Mouse (Mus musculus) thymus, adult 2 months (tissue): ENCODE data around the gene Scpep1. TPM values are rescaled to one million over a fixed set of nuclear protein-coding genes. Genes with fewer than 3 reads are reported as not detected.

Experiments used
- DNase-seq: peaks from one replicate; pipeline ENCODE4 v3.0.0; 2021
- H3K27ac ChIP-seq: fragments of 200-500 bp; 2 replicates; pipeline ENCODE4 v1.5.1; 2012; ENCODE audit warnings: low read length, control low read depth; ENCODE audit not compliant: control insufficient read depth, insufficient read depth
- H3K27me3 ChIP-seq: fragments of 200-500 bp; 2 replicates; pipeline ENCODE4 v1.6.1; 2012; ENCODE audit warnings: mild to moderate bottlenecking, low read length, moderate library complexity, mixed read lengths; ENCODE audit not compliant: control insufficient read depth, insufficient read depth
- H3K36me3 ChIP-seq: fragments of 200-500 bp; 2 replicates; pipeline ENCODE4 v1.6.1; 2012; ENCODE audit warnings: mild to moderate bottlenecking, low read length, moderate library complexity; ENCODE audit not compliant: control insufficient read depth, insufficient read depth
- H3K4me1 ChIP-seq: fragments of 200-500 bp; replicated peaks from 2 replicates; pipeline ENCODE4 v1.6.1; 2012; ENCODE audit warnings: low read length; ENCODE audit not compliant: control insufficient read depth, insufficient read depth
- H3K4me3 ChIP-seq: fragments of 200-500 bp; 2 replicates; pipeline ENCODE4 v1.5.1; 2012; ENCODE audit warnings: mild to moderate bottlenecking, low read length, control low read depth, moderate library complexity; ENCODE audit not compliant: control insufficient read depth, insufficient read depth
- CTCF ChIP-seq: fragments of 200-500 bp; IDR thresholded peaks from 2 replicates; pipeline ENCODE4 v1.5.1; 2012; ENCODE audit warnings: mild to moderate bottlenecking, control low read depth, low read length, moderate library complexity, borderline replicate concordance; ENCODE audit not compliant: control insufficient read depth, poor library complexity, insufficient read depth; ENCODE audit errors: extremely low read depth
- POLR2A ChIP-seq: fragments of 200-500 bp; IDR thresholded peaks from 2 replicates; pipeline ENCODE4 v1.6.1; 2012; ENCODE audit warnings: mild to moderate bottlenecking, low read length, control low read depth, moderate library complexity; ENCODE audit not compliant: control insufficient read depth, poor library complexity, insufficient read depth; ENCODE audit errors: extremely low read depth
- WGBS: fragments of 180-500 bp; shearing (Covaris S2); methylation state at CpG from one replicate; pipeline ENCODE4 v1.1.7; 2018; 5-methylcytosine and 5-hydroxymethylcytosine counted together
- polyA plus RNA-seq: library from polyadenylated mRNA; depleted of rRNA; stranded (reverse); fragments of >200 nt; gene quantifications from 2 replicates; pipeline ENCODE4 v1.2.3, GENCODE M21; 2012

Gene Scpep1
- polyA plus RNA-seq, 1 experiment = 7.7 TPM

DNA sequence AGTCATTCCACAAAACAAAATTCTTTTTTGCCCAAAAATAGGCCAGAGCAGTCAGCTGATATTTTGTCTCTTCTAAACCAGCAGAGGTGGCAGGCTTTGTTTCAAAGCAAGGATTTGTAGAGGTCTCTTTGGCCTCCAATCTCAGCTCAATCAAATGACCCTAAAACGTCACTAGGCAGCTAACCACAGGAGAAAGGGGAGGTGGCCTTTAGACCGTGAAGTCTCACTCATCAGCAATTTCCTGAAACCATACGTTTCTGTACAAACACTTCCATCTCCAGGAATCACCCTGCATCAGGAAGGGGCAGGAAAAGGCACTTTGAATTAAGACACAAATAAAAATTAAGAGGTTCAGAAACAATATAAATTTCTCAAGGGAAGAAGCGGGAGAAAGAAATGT is 462 bp downstream of the Scpep1 start:
- Histone ChIP-seq H3K27ac (no peak overlapping the region), H3K27me3 (no peaks in the 10 kb centered on the region), H3K36me3 (no peaks in the 10 kb centered on the region), H3K4me3 (peak overlapping the region; percentile 21), H3K4me1 (0 out of 2 replicates have a peak, but pooled peaks cover 2% of the 10 kb centered on the region)
- WGBS = 4% methylated on average over 4 of the region's 4 CpGs
- no peak for TF ChIP-seq POLR2A
- no peak for TF ChIP-seq CTCF
- DNase-seq = no peak

DNA sequence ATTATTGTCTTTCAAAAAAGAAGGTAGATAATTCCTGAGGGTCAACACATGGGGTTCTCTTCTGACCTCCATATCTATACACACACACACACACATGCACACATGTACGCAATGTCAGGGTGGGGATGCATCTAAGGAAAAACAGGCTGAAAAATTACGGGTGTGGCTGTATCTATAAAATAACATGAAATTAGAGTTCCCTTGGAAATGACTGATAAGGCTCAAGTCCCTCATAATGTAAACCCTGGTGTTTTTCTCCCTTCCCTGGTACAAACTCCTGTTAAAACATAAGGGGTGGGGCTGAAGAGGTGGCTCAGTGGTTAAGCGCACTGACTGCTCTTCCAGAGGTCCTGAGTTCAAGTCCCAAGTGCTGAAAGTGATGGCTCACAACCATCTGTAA is 1.7 kb downstream of the Scpep1 start:
- Histone ChIP-seq H3K27ac (no peak overlapping the region), H3K27me3 (no peaks in the 10 kb centered on the region), H3K4me3 (no peak overlapping the region), H3K36me3 (no peaks in the 10 kb centered on the region), H3K4me1 (0 out of 2 replicates have a peak, but pooled peaks cover 2% of the 10 kb centered on the region)
- DNase-seq = no peak
- 97% methylated on average over 3 of the region's 3 CpGs for WGBS
- TF ChIP-seq POLR2A = no peak
- no peak for TF ChIP-seq CTCF

- Histone ChIP-seq H3K4me3 (no peak overlapping the region), H3K4me1 (0 out of 2 replicates have a peak, but pooled peaks cover 2% of the 10 kb centered on the region), H3K27me3 (no peaks in the 10 kb centered on the region), H3K27ac (no peak overlapping the region), H3K36me3 (no peaks in the 10 kb centered on the region)
- WGBS = 89% methylated on average over 5 of the region's 5 CpGs
- no peak for TF ChIP-seq CTCF
- DNase-seq = no peak
Measured at GRCm38 (mm10) chr11:88952117-88952516, 3.1 kb downstream of the Scpep1 start.

GRCm38 (mm10) chr11:88951576-88951975 is 3.7 kb downstream of the Scpep1 start:
- Histone ChIP-seq H3K27me3 (no peaks in the 10 kb centered on the region), H3K4me1 (0 out of 2 replicates have a peak, but pooled peaks cover 2% of the 10 kb centered on the region), H3K4me3 (no peak overlapping the region), H3K36me3 (no peaks in the 10 kb centered on the region), H3K27ac (no peak overlapping the region)
- 89% methylated on average over 2 of the region's 2 CpGs for WGBS
- DNase-seq = no peak
- TF ChIP-seq CTCF = no peak

DNA sequence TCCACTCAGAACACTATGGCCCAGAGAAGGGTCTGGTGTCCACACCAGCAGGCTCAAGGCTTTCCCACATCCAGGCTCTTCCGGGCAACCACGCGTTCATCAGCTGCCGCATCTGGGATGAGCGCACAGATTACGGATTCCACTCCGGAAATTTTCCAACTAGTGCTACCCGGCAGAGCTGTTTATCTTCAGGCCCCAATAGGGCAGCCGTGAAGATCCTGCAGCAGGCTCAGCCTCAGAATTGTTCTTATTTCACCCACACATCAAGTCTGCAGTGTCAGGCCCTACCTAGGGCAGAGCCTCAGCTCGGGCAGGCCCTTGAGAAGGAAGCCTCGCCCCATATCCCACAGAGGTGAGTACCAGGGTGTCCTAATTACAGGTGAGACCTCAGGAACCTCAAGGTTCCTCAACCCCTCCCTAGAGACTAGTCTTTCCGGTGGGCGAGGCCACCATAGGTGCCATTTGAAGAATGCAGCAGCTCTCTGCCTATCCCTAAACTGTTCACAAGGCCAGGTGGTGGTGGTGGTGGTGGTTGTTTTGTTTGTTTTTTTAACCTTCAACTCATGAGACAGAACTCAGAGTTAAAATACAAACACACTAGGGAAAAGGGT is 4.5 kb downstream of the Scpep1 start:
- no peak overlapping the region for H3K27ac ChIP-seq
- H3K36me3 ChIP-seq = no peaks in the 10 kb centered on the region
- no peak overlapping the region for H3K4me3 ChIP-seq
- DNase-seq = no peak
- H3K27me3 ChIP-seq = no peaks in the 10 kb centered on the region
- 90% methylated on average over 13 of the region's 13 CpGs for WGBS
- no peak for TF ChIP-seq POLR2A
- TF ChIP-seq CTCF = no peak
- H3K4me1 ChIP-seq = 0 out of 2 replicates have a peak, but pooled peaks cover 2% of the 10 kb centered on the region

GRCm38 (mm10) chr11:88949802-88950639 is 5.2 kb downstream of the Scpep1 start:
- Histone ChIP-seq H3K4me3 (no peak overlapping the region), H3K4me1 (0 out of 2 replicates have a peak, but pooled peaks cover 2% of the 10 kb centered on the region), H3K27me3 (no peaks in the 10 kb centered on the region), H3K36me3 (no peaks in the 10 kb centered on the region), H3K27ac (no peak overlapping the region)
- 67% methylated on average over 8 of the region's 8 CpGs for WGBS
- no peak for DNase-seq
- no peak for TF ChIP-seq CTCF
- TF ChIP-seq POLR2A = no peak
